Mouse (Mus musculus) MEL (cell line): ENCODE data around the gene Osbpl5. TPM values are rescaled to one million over a fixed set of nuclear protein-coding genes. Genes with fewer than 3 reads are reported as not detected.

Experiments
- DNase-seq: peaks from one replicate; pipeline ENCODE4 v3.0.0; 2011; ENCODE audit warnings: low read depth, low spot score
- H3K27ac ChIP-seq: 2 replicates; pipeline ENCODE4 v1.5.1; 2012; ENCODE audit warnings: low read depth, mild to moderate bottlenecking, control low read depth, low read length, moderate library complexity; ENCODE audit not compliant: control insufficient read depth
- H3K27me3 ChIP-seq, 2 experiments: fragments of 150-350 bp in 1 of 2; sonication (generic) in 1 of 2; 2 replicates each; pipeline ENCODE4 v1.6.1; 2012; ENCODE audit warnings: low read length in 2 of 2, mild to moderate bottlenecking in 2 of 2, improper control_type of control experiment in 1 of 2, moderate library complexity in 1 of 2; ENCODE audit not compliant: insufficient read depth in 2 of 2, control insufficient read depth in 1 of 2
- H3K36me3 ChIP-seq, 2 experiments: 2 replicates each; pipeline ENCODE4 v1.6.1; 2012 to 2014; ENCODE audit warnings: low read length in 2 of 2, improper control_type of control experiment in 1 of 2, inconsistent platforms in 1 of 2, mild to moderate bottlenecking in 1 of 2; ENCODE audit not compliant: insufficient read depth in 2 of 2, control insufficient read depth in 1 of 2
- H3K4me1 ChIP-seq, 2 experiments: fragments of 150-350 bp in 1 of 2; sonication (generic) in 1 of 2; 2 replicates each; pipeline ENCODE4 v1.6.1; 2012; ENCODE audit warnings: low read length in 2 of 2, improper control_type of control experiment in 1 of 2, mild to moderate bottlenecking in 1 of 2; ENCODE audit not compliant: insufficient read depth in 2 of 2, control insufficient read depth in 1 of 2
- H3K4me3 ChIP-seq, 2 experiments: fragments of 150-350 bp in 1 of 2; sonication (generic) in 1 of 2; 2 replicates each; pipeline ENCODE4 v1.5.1; 2012; ENCODE audit warnings: low read depth in 2 of 2, low read length in 2 of 2, mild to moderate bottlenecking in 2 of 2, moderate library complexity in 2 of 2, control low read depth in 1 of 2, improper control_type of control experiment in 1 of 2; ENCODE audit not compliant: control insufficient read depth in 1 of 2, insufficient read depth in 1 of 2
- H3K79me2 ChIP-seq: 2 replicates; pipeline ENCODE4 v1.6.1; 2012; ENCODE audit warnings: mild to moderate bottlenecking, low read length, moderate library complexity; ENCODE audit not compliant: control insufficient read depth, poor library complexity, insufficient read depth
- H3K9ac ChIP-seq: 2 replicates; pipeline ENCODE4 v1.6.1; 2012; ENCODE audit warnings: low read depth, mild to moderate bottlenecking, control low read depth, low read length, moderate library complexity; ENCODE audit not compliant: control insufficient read depth, poor library complexity, severe bottlenecking
- H3K9me3 ChIP-seq: fragments of 150-350 bp; sonication (generic); replicated peaks from 2 replicates; pipeline ENCODE4 v1.6.1; 2012; ENCODE audit warnings: mild to moderate bottlenecking, low read length, improper control_type of control experiment, moderate library complexity; ENCODE audit not compliant: insufficient read depth
- BHLHE40 ChIP-seq: IDR thresholded peaks from 2 replicates; pipeline ENCODE4 v1.6.1; 2012; ENCODE audit warnings: low read depth, mild to moderate bottlenecking, inconsistent platforms, low read length, improper control_type of control experiment, borderline replicate concordance
- CHD2 ChIP-seq: IDR thresholded peaks from 2 replicates; pipeline ENCODE4 v1.6.1; 2011; ENCODE audit warnings: low read length, improper control_type of control experiment
- CTCF ChIP-seq, 3 experiments: IDR thresholded peaks in 2 of 3; conservative IDR thresholded peaks in 1 of 3; 2 replicates each; pipeline ENCODE4 v1.5.1; 2011 to 2012; ENCODE audit warnings: low read length in 3 of 3, low read depth in 2 of 3, mild to moderate bottlenecking in 2 of 3, improper control_type of control experiment in 1 of 3, inconsistent platforms in 1 of 3, mixed read lengths in 1 of 3, moderate library complexity in 1 of 3; ENCODE audit not compliant: control insufficient read depth in 1 of 3, insufficient read depth in 1 of 3, poor library complexity in 1 of 3, severe bottlenecking in 1 of 3
- GABPA ChIP-seq: IDR thresholded peaks from 2 replicates; pipeline ENCODE4 v1.6.1; 2012; ENCODE audit warnings: low read depth, mild to moderate bottlenecking, inconsistent platforms, low read length, improper control_type of control experiment, moderate library complexity
- GATA1 ChIP-seq: IDR thresholded peaks from 2 replicates; pipeline ENCODE4 v1.6.1; 2011; ENCODE audit warnings: low read depth, low read length, improper control_type of control experiment
- HCFC1 ChIP-seq: IDR thresholded peaks from 2 replicates; pipeline ENCODE4 v1.6.1; 2012; ENCODE audit warnings: low read depth, mild to moderate bottlenecking, inconsistent platforms, low read length, improper control_type of control experiment, moderate library complexity
- JUND ChIP-seq: IDR thresholded peaks from 2 replicates; pipeline ENCODE4 v1.6.1; 2011; ENCODE audit warnings: low read depth, mild to moderate bottlenecking, improper control_type of control experiment, low read length
- MAFK ChIP-seq: IDR thresholded peaks from 2 replicates; pipeline ENCODE4 v1.6.1; 2011; ENCODE audit warnings: low read depth, mild to moderate bottlenecking, low read length, improper control_type of control experiment, borderline replicate concordance
- MAX ChIP-seq: IDR thresholded peaks from 2 replicates; pipeline ENCODE4 v1.6.1; 2011; ENCODE audit warnings: low read length, improper control_type of control experiment
- MEF2A ChIP-seq: IDR thresholded peaks from 2 replicates; pipeline ENCODE4 v1.6.1; 2014; ENCODE audit warnings: low read depth, mild to moderate bottlenecking, inconsistent platforms, low read length, improper control_type of control experiment; ENCODE audit not compliant: poor library complexity, insufficient replicate concordance, severe bottlenecking; ENCODE audit errors: extremely low read depth
- MXI1 ChIP-seq: IDR thresholded peaks from 2 replicates; pipeline ENCODE4 v1.6.1; 2011; ENCODE audit warnings: mild to moderate bottlenecking, low read depth, low read length, improper control_type of control experiment
- MYB ChIP-seq: IDR thresholded peaks from 2 replicates; pipeline ENCODE4 v1.6.1; 2011; ENCODE audit warnings: mild to moderate bottlenecking, low read depth, low read length, improper control_type of control experiment
- MYC ChIP-seq: IDR thresholded peaks from 2 replicates; pipeline ENCODE4 v1.6.1; 2011; ENCODE audit warnings: low read depth, mild to moderate bottlenecking, low read length, improper control_type of control experiment, moderate library complexity
- NELFE ChIP-seq: IDR thresholded peaks from 2 replicates; pipeline ENCODE4 v1.6.1; 2011; ENCODE audit warnings: low read depth, low read length, improper control_type of control experiment
- POLR2A ChIP-seq, 2 experiments: IDR thresholded peaks; 2 replicates each; pipeline ENCODE4 v1.6.1; 2011 to 2012; ENCODE audit warnings: low read length in 2 of 2, mild to moderate bottlenecking in 2 of 2, control low read depth in 1 of 2, improper control_type of control experiment in 1 of 2, low read depth in 1 of 2, moderate library complexity in 1 of 2; ENCODE audit not compliant: control insufficient read depth in 1 of 2, insufficient read depth in 1 of 2, poor library complexity in 1 of 2
- POLR2AphosphoS5 ChIP-seq: IDR thresholded peaks from 2 replicates; pipeline ENCODE4 v1.6.1; 2012; ENCODE audit warnings: low read depth, borderline replicate concordance, mild to moderate bottlenecking, inconsistent platforms, low read length, moderate library complexity, mixed read lengths
- SMC3 ChIP-seq: IDR thresholded peaks from 2 replicates; pipeline ENCODE4 v1.6.1; 2011; ENCODE audit warnings: low read depth, low read length, improper control_type of control experiment
- TBP ChIP-seq: IDR thresholded peaks from 2 replicates; pipeline ENCODE4 v1.8.0; 2011; ENCODE audit warnings: low read depth, low read length, improper control_type of control experiment
- TCF12 ChIP-seq: IDR thresholded peaks from 2 replicates; pipeline ENCODE4 v1.6.1; 2014; ENCODE audit warnings: low read depth, mild to moderate bottlenecking, inconsistent platforms, low read length, improper control_type of control experiment, moderate library complexity
- UBTF ChIP-seq: IDR thresholded peaks from 2 replicates; pipeline ENCODE4 v1.6.1; 2012; ENCODE audit warnings: low read depth, mild to moderate bottlenecking, inconsistent platforms, low read length, improper control_type of control experiment, moderate library complexity, borderline replicate concordance; ENCODE audit not compliant: insufficient read depth
- USF1 ChIP-seq: IDR thresholded peaks from 2 replicates; pipeline ENCODE4 v1.6.1; 2014; ENCODE audit warnings: low read depth, mild to moderate bottlenecking, inconsistent platforms, low read length, improper control_type of control experiment, moderate library complexity
- ZC3H11A ChIP-seq: IDR thresholded peaks from 2 replicates; pipeline ENCODE4 v1.6.1; 2012; ENCODE audit warnings: low read depth, mild to moderate bottlenecking, inconsistent platforms, low read length, improper control_type of control experiment
- ZKSCAN1 ChIP-seq: IDR thresholded peaks from 2 replicates; pipeline ENCODE4 v1.6.1; 2012; ENCODE audit warnings: low read depth, mild to moderate bottlenecking, inconsistent platforms, low read length, improper control_type of control experiment, moderate library complexity
- polyA plus RNA-seq, 2 experiments: library from polyadenylated mRNA; stranded (reverse) in 1 of 2; unstranded in 1 of 2; fragments of >175 nt in 1 of 2; fragments of >200 nt in 1 of 2; gene quantifications; 2 replicates each; pipeline versions ENCODE4 v1.2.1 to v1.2.4; 2012; ENCODE audit warnings: low replicate concordance in 2 of 2, low read depth in 1 of 2; ENCODE audit not compliant: insufficient read length in 2 of 2, insufficient read depth in 1 of 2, missing spikeins in 1 of 2
- total RNA-seq: library from RNA; depleted of rRNA; stranded (reverse); fragments of 300-350 nt; gene quantifications from 2 replicates; pipeline ENCODE4 v1.2.3, GENCODE M21; 2012

The Osbpl5 gene
- total and polyA plus RNA-seq, 3 experiments = 0.27 to 0.50 TPM; not detected in 1

DNA sequence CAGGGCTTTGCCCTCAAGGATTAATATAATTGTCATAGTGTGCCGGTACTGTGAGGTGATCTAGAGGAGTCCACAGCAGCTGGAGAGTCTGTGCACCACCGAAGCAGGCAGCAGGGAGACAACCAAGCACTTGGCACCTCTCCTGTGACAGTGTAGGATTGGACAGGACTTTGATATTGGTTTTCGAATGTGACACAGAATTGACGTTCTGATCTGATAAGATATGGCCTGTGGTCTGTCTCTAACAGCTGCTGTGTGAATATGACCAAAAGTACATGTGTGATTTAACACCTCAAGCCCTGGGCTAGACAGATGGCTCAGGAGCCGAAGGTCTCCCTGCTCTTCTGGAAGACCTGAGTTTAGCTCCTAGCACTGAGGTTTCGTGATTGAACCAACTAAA is 11.5 kb upstream of the Osbpl5 start:
- TF ChIP-seq MYB = no peak
- no peak for TF ChIP-seq POLR2A (IDR thresholded peaks at IDR 0.05; ENCODE audit: control insufficient read depth in 1 of 2, insufficient read depth in 1 of 2, low read depth in 1 of 2, low read length in 2 of 2, poor library complexity in 1 of 2)
- no peak for TF ChIP-seq MEF2A
- no peak for TF ChIP-seq TBP
- TF ChIP-seq SMC3 = no peak
- no peak for TF ChIP-seq JUND
- TF ChIP-seq TCF12 = no peak
- no peak for TF ChIP-seq CTCF (IDR thresholded peaks at IDR 0.05 in 2 of 3, conservative IDR thresholded peaks at IDR 0.05 in 1 of 3; ENCODE audit: control insufficient read depth in 1 of 3, insufficient read depth in 1 of 3, low read depth in 2 of 3, low read length in 3 of 3, poor library complexity in 1 of 3, severe bottlenecking in 1 of 3)
- TF ChIP-seq USF1 = no peak
- TF ChIP-seq UBTF = no peak
- TF ChIP-seq GABPA = no peak
- no peak overlapping the region for H3K4me3 ChIP-seq
- H3K9me3 ChIP-seq = no peaks in the 10 kb centered on the region
- H3K9ac ChIP-seq = no peak overlapping the region
- H3K4me1 ChIP-seq = no peaks in the 10 kb centered on the region
- no peaks in the 10 kb centered on the region for H3K36me3 ChIP-seq
- no peak overlapping the region for H3K27ac ChIP-seq
- no peak for DNase-seq
- H3K27me3 ChIP-seq = no peaks in the 10 kb centered on the region; a peak in 1 of 4 replicates
- H3K79me2 ChIP-seq = no peaks in the 10 kb centered on the region

DNA sequence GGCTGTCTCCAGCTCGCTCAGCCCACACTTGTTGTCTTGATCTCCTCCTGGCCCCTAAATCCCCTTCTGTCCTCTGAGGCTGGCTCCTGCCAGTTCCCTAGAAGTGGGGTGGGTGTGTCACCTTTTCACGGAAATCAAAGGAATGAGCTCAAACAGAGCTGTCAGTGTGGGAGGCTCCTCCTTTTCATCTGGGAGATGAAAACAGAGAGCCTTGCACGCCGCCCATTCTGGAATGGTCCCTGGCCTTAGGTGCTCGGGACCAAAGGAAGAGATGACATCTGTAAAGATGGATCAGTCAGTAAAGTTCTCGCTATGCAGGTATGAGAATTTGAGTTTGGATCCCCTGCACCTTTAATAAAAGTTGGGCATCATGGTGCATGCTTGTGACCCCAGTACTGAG is 10.1 kb upstream of the Osbpl5 start, which contains the start of gene Mrgprg:
TSS of gene Mrgprg (minus strand) at position 101 of the 400 bp plus-strand sequence.
- no peak for DNase-seq
- TF ChIP-seq JUND = no peak
- TF ChIP-seq HCFC1 = no peak
- no peak for TF ChIP-seq MXI1
- TF ChIP-seq MAX = no peak
- no peak for TF ChIP-seq TCF12
- no peak for TF ChIP-seq ZC3H11A
- TF ChIP-seq POLR2AphosphoS5 = no peak
- TF ChIP-seq MYC = no peak
- no peak for TF ChIP-seq GATA1
- no peak for TF ChIP-seq ZKSCAN1
- TF ChIP-seq NELFE = no peak
- no peak for TF ChIP-seq MAFK
- no peak for TF ChIP-seq GABPA
- TF ChIP-seq CHD2 = no peak
- no peak for TF ChIP-seq BHLHE40
- no peaks in the 10 kb centered on the region for H3K36me3 ChIP-seq
- H3K79me2 ChIP-seq = no peaks in the 10 kb centered on the region
- no peaks in the 10 kb centered on the region for H3K4me1 ChIP-seq
- no peak within 1 kb of the TSS for H3K4me3 ChIP-seq
- no peaks in the 10 kb centered on the region; a peak in 1 of 4 replicates for H3K27me3 ChIP-seq
- no peak within 1 kb of the TSS for H3K27ac ChIP-seq
- no peaks in the 10 kb centered on the region for H3K9me3 ChIP-seq
- H3K9ac ChIP-seq = no peak within 1 kb of the TSS
